Mouse (Mus musculus) gastrocnemius, postnatal 4 days (tissue): Measurements from ENCODE around the gene Stard3. TPM values are rescaled to one million over a fixed set of nuclear protein-coding genes. Genes with fewer than 3 reads are reported as not detected.

Source experiments
- DNase-seq, 2 experiments: peaks; one replicate each; pipeline ENCODE4 v3.0.0; 2021 to 2022; ENCODE audit warnings: low spot score in 2 of 2, mixed read lengths in 2 of 2
- total RNA-seq, 2 experiments: library from RNA; stranded (reverse); gene quantifications; 2 replicates each; pipeline ENCODE4 v1.2.3; 2021

Gene Stard3
- total RNA-seq, 2 experiments from 2014 or later: 14.1 to 16.9 TPM

DNA sequence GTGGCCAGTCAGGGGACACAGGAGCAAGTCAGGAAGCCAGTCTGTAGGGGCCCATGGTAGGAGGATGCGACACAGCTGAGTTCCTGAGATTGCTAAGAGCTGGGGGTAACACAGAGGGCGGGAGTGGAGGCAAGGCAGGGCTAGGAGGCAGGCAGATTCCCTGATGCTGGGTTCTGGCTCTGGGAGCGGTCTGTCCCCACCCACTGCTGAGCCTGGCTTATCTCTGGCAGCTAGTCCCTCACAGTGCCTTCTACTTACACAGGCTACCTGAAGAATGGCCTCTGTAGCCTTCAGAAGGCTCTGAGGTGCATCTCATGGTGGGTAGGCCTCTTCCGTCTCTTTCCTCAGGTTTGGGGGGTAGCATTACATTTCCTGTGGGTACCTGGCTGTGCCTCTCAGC lies 34.5 kb downstream of the Stard3 start:
- no peak for DNase-seq

DNA sequence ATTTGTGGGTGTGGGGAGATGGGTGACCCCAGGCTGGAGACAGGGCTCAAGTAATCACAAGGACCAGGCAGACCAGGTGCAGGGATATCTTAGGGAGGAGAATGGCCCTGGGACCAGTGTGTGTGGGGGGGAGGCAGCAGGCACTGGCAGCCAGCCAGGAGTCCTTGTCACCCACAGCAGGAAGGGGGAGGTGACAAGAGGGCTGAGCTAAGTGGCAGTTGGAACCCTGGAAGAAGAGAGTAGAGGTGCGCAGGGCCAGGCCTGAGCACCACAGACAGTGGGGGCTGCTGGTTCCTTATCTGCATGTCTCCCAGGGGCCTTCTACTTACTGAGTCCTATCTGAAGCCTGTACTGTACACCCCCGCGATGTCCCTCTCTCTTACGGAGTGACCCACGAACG lies 35.1 kb downstream of the Stard3 start:
- DNase-seq: no peak

DNA sequence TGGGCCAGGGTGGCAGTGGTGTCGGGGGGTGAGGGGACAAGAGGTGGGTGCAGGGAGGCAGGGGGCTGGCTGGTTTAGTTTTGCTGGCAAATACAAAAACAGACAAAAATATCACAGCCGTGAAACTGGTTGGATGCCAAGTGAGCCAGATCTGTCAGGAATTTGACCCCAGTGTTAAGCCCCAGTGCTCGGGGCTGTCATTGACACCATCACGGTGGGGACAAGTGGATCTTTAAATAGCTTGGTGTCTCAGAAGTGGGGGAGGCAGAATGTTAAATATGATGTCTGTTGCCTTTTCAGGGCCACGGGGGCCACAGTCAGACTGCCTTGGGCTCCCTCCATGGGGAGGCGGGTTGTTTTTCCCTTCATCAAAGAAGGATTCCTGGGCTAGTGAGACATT lies 36.1 kb downstream of the Stard3 start:
- DNase-seq: no peak

DNA sequence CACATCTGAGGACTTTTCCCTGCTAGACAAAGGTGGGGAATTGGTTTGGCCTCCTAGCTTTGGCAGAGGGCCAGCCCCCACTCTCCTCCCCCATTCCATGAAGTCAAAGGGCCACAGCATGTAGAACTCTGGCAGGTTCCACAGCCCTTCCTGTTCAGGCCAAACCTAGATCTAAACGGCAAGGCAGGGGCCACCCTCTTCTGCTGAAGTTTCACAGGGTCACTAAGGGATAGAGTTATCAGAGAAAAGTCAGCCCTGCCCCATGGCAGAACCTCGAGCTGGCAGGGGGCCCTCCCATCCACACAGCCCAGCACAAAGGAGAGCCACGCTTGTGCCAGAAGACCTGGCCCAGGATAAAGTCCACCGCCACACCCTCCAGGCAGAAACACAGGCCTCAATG lies 36.9 kb downstream of the Stard3 start:
- DNase-seq: no peak

DNA sequence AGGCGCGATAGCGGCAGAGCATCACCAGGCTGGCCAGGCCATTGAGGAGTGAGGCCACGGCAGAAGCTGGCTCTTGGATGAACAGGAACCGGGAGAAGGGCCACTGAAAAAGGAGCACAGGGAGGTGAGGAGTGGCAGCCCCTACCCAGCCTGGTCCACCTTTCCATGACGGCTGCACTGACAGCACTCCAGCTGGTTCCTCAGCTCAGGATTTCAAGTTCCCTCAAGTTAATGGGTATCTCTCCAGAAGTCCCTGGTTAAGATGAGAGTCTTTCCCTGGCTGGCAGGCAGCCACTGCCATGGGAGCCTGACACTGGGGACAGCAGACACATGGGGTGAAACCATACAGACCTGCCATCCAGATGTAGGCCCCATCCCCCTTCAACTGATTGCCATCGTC lies 39.8 kb downstream of the Stard3 start:
- no peak for DNase-seq

DNA sequence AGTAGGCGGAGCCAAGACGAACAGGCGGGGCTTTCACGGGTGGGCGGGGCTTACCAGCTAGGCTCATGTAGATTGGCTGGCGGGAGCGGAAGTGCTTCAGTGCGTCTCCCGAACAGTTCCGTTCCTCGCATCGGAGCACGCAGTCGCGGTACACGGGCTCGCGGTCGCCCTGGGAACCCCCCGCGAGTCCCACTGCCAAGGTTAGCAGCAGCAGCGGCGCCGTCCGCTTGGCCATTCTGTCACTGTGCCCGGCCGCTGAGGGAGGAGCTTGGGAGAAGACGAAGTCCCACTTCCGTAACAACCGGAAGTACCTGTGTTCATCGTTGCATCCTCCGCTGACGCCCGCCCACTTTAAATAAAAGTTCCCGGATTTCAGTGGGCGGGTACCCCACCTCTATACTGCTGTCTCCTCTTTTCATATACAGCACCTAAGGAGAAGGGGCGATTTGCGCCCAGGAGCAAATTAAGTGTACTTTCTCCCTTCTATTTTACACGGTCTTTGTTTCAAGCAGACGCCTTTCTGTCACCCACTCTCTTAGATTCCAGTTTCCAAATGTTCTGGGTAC lies 42.1 kb downstream of the Stard3 start, which contains the start of gene Pgap3:
TSS of gene Pgap3 (minus strand) at position 330 of the 566 bp plus-strand sequence.
- peak; percentile 59 to 85 for DNase-seq

DNA sequence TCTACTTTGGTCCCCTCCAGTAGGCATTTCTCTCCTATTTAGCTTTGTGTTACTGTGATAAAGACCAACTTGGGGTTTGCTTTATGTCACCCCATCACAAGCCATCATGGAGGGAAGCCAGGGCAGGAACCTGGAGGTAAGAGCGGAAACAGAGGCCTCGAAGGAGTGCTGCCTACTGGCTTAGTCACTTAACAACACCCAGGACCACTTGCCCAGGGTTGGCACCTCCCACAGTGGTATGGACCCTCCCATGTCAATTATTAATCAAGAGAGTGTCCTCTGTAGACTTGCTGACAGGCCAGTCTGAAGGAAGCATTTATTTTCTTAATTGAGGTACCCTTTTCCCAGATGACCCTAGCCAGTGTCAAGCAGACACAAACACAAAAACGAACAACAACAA lies 42.6 kb downstream of the Stard3 start:
- no peak for DNase-seq

DNA sequence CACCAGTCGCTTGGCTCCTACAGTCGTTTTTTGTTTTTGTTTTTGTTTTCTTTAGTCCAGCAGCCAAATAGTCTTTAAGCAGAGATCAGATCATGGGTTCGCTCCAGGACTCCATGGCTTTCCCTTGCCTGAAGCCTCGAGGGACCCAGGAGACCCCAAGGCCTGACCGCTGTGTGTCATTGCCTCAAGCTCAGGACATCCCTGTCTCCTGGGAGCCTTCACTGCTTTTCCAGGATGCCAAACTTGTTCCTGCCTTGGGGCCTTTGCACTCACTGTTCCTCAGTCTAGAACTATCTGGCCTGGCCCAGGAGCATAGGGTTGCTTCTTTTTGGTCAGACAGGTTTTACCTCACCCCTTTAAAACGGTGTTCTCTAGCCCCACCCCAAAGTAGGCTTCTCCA lies 48.5 kb downstream of the Stard3 start:
- DNase-seq: no peak

DNA sequence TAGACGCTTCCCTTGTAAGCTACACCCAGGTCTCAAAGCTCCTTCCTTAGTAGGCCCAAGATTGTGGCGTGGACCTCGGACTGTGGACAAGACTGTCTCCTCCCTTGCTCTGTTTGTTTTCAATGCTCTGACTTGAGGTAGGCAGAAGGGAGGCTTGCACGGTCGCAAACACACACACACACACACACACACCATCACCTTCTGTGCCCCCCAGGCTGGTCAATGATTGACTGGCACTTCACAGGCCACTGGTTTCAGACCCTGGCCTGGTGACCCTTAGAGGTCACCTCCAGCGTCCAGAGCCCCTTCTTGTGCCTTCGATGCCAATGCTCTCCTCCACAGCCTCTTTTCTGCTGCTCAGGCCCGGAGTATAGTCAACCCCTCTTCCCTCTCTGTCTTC lies 50.7 kb downstream of the Stard3 start:
- DNase-seq: no peak

DNA sequence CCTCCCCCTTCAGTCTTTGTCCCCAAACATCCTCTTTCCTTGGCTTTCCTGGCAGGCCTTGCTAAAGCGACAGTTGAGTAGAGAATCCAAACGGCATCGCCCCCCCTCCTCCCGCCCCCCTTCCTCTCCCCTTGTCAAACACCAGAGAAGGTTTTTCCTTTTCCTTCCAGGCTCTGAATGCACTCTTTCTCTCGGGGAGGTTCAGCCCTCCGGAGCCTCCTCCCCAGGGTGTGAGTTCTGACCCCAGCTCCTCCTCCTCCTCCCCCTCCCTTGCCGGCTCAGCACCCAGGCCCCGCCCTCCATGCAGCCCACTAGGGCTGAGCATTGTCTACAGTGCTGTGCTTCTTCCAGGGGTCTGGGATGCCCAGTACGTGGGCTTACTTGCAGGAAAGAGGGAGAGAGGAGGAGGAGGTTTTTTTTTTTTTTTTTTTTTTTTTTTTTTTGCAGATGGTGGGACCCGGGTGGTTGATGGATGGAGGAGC lies 51.2 kb downstream of the Stard3 start:
- DNase-seq: no peak

DNA sequence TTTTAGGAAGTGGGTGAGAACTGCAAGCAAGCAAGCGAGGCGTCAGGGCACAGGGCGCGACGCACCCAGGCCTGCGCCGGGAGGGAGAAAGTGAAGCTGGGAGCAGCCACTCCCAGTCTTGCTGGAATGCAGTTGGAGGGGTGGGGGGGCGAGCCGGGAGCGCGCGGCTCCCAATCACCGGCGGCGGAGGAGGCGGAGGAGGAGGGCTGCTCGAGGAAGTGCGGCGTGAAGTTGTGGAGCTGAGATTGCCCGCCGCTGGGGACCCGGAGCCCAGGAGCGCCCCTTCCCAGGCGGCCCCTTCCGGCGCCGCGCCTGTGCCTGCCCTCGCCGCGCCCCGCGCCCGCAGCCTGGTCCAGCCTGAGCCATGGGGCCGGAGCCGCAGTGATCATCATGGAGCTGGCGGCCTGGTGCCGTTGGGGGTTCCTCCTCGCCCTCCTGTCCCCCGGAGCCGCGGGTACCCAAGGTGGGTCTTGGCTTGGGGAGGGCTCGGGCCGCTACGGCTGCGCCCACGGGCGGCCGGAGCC lies 54.2 kb downstream of the Stard3 start, which contains the start of gene Erbb2:
TSS of gene Erbb2 (plus strand) at position 198 of the 524 bp plus-strand sequence.
- peak; percentile 59 to 70 for DNase-seq

DNA sequence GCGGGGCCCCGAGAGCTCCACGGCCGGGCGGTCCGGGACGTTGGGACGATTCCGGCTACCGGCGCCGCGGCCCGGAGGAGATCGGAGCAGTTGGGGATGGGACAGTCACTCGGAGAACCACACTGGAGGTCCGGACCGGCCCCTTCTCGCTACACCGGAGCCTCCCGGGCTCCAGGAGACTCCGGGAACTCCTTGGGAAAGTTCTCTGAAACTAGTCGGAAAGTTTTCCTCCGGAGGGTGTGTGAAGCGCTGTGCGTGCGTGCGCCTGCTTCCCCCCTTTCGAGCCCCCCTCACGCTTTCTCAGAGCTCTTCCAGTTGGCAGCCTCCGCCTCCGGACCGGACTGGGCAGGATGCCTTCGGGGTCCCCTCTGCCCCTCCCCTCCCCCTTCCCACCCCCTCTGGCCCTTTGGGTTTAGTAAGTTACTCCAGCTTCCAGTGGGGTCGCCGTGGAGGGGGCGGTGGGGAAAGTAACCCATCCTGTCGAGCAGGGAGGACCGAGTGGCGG lies 54.7 kb downstream of the Stard3 start:
- peak in 1 of 2 experiments; percentile 44 for DNase-seq

DNA sequence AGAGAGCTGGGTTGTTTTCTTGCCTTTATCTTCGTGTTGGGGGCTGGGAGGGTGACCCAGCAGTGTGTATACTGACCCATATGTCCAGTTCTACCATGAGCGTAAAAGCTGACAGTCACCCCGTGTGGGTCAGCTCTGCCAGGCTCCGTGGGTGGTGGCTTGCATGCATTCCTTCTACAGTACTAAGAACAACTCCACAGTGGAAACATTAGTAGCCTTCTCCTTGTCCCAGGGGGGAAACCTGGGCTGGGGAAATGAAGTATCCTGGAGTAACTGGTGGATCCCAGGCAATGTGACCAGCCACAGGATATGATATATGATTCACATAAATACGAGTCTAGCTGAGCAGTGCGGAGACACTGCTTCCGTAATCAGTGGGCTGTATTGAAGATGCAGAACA lies 55.6 kb downstream of the Stard3 start:
- DNase-seq: no peak

DNA sequence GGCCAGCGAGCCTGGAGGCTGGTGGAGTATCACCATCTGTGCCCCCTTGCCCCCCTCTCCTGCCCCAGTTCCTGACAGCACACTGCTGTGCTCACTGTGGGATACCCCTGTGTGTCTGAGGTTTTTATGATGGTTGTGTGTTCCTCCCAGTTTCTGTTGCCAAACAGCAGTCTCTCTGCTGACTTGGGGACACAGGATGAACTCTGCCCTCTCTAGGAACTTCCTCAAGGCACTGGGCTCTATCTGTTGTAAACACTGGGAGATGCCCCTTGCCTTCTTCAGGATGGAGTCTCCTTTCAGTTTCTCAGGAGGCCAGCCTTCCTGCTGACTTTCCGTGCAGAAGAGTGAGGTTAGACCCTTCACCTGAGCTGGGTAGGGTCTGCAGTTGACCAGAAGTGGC lies 56.0 kb downstream of the Stard3 start:
- DNase-seq: no peak

DNA sequence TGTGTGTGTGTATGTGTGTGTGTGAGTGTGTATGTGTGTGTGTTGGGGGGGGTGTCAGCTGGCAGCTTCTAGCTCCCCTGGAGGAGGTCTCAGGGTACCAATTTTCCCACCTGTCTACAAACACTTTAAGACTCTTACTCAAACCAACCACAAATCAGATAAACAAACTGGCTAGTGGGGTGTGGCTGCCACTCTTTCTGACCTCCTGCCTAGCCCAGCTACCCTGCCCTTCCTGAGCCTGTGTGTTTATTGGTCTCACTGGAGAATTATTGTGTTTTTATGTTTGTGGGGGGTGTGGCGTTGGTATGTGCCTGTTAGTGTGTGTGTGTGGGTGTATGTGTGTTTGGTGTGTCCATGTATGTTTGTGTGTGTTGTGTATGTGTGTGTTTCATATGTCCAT lies 58.9 kb downstream of the Stard3 start:
- DNase-seq: no peak

DNA sequence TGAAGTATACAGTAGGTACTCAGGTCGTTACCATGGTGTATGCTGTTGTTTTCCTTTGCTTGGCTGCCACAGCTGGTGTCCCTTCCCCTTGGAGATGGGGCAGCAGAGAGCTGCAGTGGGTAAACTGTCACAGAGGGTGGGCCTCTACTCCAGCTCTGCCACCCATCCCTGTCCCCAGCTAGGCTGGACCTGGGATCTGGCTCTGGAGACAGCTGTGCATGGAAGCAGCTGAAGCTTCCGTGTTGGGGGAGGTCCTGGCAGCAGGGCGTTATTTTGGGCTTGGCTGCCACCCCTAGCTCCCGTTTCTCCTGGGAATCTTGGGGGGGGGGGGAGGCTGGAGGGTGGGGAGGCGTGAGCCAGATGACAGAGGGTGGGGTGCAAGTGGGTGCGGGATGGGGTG lies 60.1 kb downstream of the Stard3 start:
- DNase-seq: no peak

DNA sequence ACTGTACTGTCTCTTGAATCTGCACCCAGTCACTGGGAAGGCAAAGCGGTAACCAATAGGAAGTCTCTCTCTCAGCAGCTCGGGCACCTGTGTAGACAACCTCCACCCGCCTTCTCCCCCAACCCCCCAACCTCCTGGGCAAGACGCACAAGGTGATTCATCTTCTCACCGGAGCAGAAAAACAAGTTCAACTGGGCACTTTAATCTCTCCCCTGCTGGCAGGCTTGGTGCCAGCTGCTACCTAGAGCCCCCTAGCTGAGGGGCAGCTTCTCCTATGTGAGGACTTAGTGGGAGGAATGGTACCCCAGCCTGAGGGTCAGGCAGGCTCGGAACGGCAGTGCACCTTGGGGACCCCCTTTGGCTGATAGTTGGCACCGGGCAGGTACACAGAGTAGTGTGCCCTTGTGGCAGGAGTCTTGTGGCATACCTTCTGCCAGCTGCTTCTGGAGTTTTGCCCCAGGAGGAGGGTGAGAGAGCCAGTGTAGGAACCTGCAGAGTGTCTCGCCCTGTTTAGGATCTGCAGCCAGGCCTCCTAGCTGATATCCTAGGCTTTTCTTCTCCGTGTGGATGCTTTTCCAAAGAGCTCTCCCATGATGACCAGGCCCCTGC lies 60.9 kb downstream of the Stard3 start:
- DNase-seq: no peak

DNA sequence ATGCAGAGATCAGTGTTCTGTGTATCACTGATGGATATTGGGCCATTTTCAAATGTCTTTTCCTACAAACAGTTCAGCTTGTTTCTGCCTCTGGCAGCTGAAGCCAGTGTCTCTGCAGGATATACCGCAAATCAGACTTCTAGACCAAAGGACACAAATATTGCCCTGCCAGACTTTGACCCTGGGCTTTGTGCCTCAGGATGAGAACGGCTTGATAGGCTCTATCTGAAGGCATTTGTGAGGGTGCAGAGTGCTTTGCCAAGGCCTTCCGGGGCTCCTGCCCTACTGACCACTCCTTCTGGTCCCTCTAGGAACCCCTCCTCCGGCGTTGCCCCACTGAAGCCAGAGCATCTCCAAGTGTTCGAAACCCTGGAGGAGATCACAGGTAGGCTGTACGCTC lies 68.4 kb downstream of the Stard3 start:
- DNase-seq: no peak

DNA sequence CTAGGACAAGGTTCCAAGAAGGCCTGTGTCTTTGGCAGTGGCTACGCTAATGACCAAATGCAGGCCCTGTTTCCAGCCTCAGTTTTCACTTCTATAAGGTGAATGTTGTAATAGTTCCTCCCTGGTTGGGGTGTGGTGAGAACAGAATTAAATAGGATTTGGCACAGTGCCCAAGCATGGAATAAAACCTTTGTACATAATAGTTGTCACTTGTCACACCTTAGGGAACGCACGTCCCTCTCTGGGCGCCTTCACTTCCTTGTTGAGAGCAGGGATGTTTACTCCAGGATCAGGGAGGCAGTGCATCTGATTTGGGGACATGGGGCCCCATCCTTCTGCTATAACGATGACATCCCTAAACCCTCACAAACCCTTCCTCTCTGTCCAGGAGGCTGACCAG lies 70.3 kb downstream of the Stard3 start:
- DNase-seq: no peak
